Mouse (Mus musculus) lung, embryonic 15.5 days (tissue): ENCODE measurements around the gene Zc3h12d. TPM values are rescaled to one million over a fixed set of nuclear protein-coding genes. Genes with fewer than 3 reads are reported as not detected.
"Not testable (repeated sequence)": the region's sequence is repeated elsewhere in the genome, so short reads cannot be mapped to it uniquely, and the experiment has no call there.

Experiments
- ATAC-seq: fragments of 200-750 bp; cut with Nextera tagmentation; 2 replicates; pipeline ENCODE4 v1.8.0; 2017; ENCODE audit warnings: moderate number of reproducible peaks, borderline replicate concordance; ENCODE audit not compliant: low FRiP score, low TSS enrichment; ENCODE audit errors: extremely low read depth
- H3K27ac ChIP-seq: fragments of 300-500 bp; sonication (generic); 2 replicates; pipeline ENCODE4 v1.5.1; 2015; ENCODE audit warnings: moderate library complexity, mild to moderate bottlenecking, inconsistent platforms
- H3K27me3 ChIP-seq: fragments of 300-500 bp; sonication (generic); 2 replicates; pipeline ENCODE4 v1.6.1; 2015; ENCODE audit warnings: inconsistent platforms
- H3K36me3 ChIP-seq: fragments of 300-500 bp; sonication (generic); 2 replicates; pipeline ENCODE4 v1.6.1; 2015; ENCODE audit warnings: inconsistent platforms
- H3K4me1 ChIP-seq: fragments of 300-500 bp; sonication (generic); 2 replicates; pipeline ENCODE4 v1.6.1; 2015; ENCODE audit warnings: inconsistent platforms
- H3K4me2 ChIP-seq: fragments of 300-500 bp; sonication (generic); 2 replicates; pipeline ENCODE4 v1.6.1; 2015; ENCODE audit warnings: inconsistent platforms, mild to moderate bottlenecking, moderate library complexity
- H3K4me3 ChIP-seq: fragments of 300-500 bp; sonication (generic); 2 replicates; pipeline ENCODE4 v1.5.1; 2015; ENCODE audit warnings: mild to moderate bottlenecking, inconsistent platforms
- H3K9ac ChIP-seq: fragments of 300-500 bp; sonication (generic); 2 replicates; pipeline ENCODE4 v1.6.1; 2015; ENCODE audit warnings: inconsistent platforms
- H3K9me3 ChIP-seq: fragments of 300-500 bp; sonication (generic); 2 replicates; pipeline ENCODE4 v1.6.1; 2016; ENCODE audit warnings: inconsistent platforms
- WGBS: fragments of 180-500 bp; shearing (Covaris S2); methylation state at CpG from one replicate; pipeline ENCODE4 v1.1.7; 2015; 5-methylcytosine and 5-hydroxymethylcytosine counted together
- polyA plus RNA-seq: library from polyadenylated mRNA; unstranded; fragments of >200 nt; fragmentation: Nextera tagmentation; extraction: Ambion mirVana; gene quantifications from 2 replicates; pipeline ENCODE4 v1.2.1, GENCODE M21; 2015

Gene Zc3h12d
- polyA plus RNA-seq, 1 experiment from 2014 or later: 0.14 TPM

GRCm38 (mm10) chr10:7863411-7863810 lies 31.1 kb downstream of the Zc3h12d start:
- Histone ChIP-seq H3K4me1 (peaks cover 8% of the 10 kb centered on the region; the same call in 1 of the 2 replicates), H3K36me3 (no peaks in the 10 kb centered on the region), H3K27ac (no peak overlapping the region), H3K27me3 (peaks cover 20% of the 10 kb centered on the region), H3K9ac (no peak overlapping the region), H3K4me2 (no peak overlapping the region), H3K4me3 (no peak overlapping the region), H3K9me3 (no peaks in the 10 kb centered on the region)
- ATAC-seq: no peak
- 91% methylated on average over 6 of the region's 6 CpGs for WGBS

- H3K27ac ChIP-seq: no peak overlapping the region
- no peak overlapping the region for H3K9ac ChIP-seq
- peaks cover 28% of the 10 kb centered on the region for H3K27me3 ChIP-seq
- H3K4me1 ChIP-seq: peaks cover 8% of the 10 kb centered on the region; the same call in 1 of the 2 replicates
- peak; percentile 33; the same call in 1 of the 2 replicates for ATAC-seq
- no peak overlapping the region for H3K4me2 ChIP-seq
- H3K36me3 ChIP-seq: no peaks in the 10 kb centered on the region
- H3K4me3 ChIP-seq: no peak overlapping the region
- 62% methylated on average over 6 of the region's 6 CpGs for WGBS
- H3K9me3 ChIP-seq: no peaks in the 10 kb centered on the region
These were observed 31.9 kb downstream of the Zc3h12d start for GRCm38 (mm10) chr10:7864184-7864583.

- no peaks in the 10 kb centered on the region for H3K36me3 ChIP-seq
- H3K4me3 ChIP-seq: no peak overlapping the region
- no peak overlapping the region for H3K27ac ChIP-seq
- no peak overlapping the region for H3K9ac ChIP-seq
- H3K27me3 ChIP-seq: peaks cover 34% of the 10 kb centered on the region
- no peak overlapping the region for H3K4me2 ChIP-seq
- no peak for ATAC-seq
- H3K9me3 ChIP-seq: no peaks in the 10 kb centered on the region
- WGBS: 86% methylated on average over 3 of the region's 3 CpGs
- H3K4me1 ChIP-seq: peaks cover 8% of the 10 kb centered on the region; the same call in 1 of the 2 replicates
These were observed 32.5 kb downstream of the Zc3h12d start for GRCm38 (mm10) chr10:7864806-7865205.

- 0 out of 2 replicates have a peak, but pooled peaks have one; percentile 40 for ATAC-seq
These were observed 34.7 kb downstream of the Zc3h12d start for GRCm38 (mm10) chr10:7866762-7867665.

GRCm38 (mm10) chr10:7867666-7868030 lies 35.4 kb downstream of the Zc3h12d start:
- H3K9ac ChIP-seq: 0 out of 2 replicates have a peak overlapping the region, but pooled peaks have one; percentile 3
- 19% methylated on average over 21 of the region's 21 CpGs for WGBS
- no peak for ATAC-seq

More at GRCm38 (mm10) chr10:7866762-7867665, 34.7 kb downstream of the Zc3h12d start:
- Histone ChIP-seq H3K9ac (0 out of 2 replicates have a peak overlapping the region, but pooled peaks have one; percentile 3), H3K4me3 (peak overlapping the region; percentile 33), H3K4me2 (peak overlapping the region; percentile 63), H3K36me3 (no peaks in the 10 kb centered on the region), H3K9me3 (no peaks in the 10 kb centered on the region), H3K27ac (no peak overlapping the region), H3K27me3 (peaks cover 34% of the 10 kb centered on the region), H3K4me1 (peaks cover 12% of the 10 kb centered on the region; the same call in 1 of the 2 replicates)
- WGBS: 21% methylated on average over 44 of the region's 50 CpGs

GRCm38 (mm10) chr10:7869746-7870145 lies 37.5 kb downstream of the Zc3h12d start:
- peaks cover 34% of the 10 kb centered on the region for H3K27me3 ChIP-seq
- ATAC-seq: no peak
- no peaks in the 10 kb centered on the region for H3K36me3 ChIP-seq
- H3K9me3 ChIP-seq: no peaks in the 10 kb centered on the region
- H3K4me3 ChIP-seq: no peak overlapping the region
- H3K4me2 ChIP-seq: no peak overlapping the region
- 59% methylated on average over 8 of the region's 8 CpGs for whole genome bisulfite sequencing
- H3K27ac ChIP-seq: no peak overlapping the region
- H3K9ac ChIP-seq: no peak overlapping the region
- H3K4me1 ChIP-seq: peaks cover 19% of the 10 kb centered on the region; the same call in 1 of the 2 replicates

More at GRCm38 (mm10) chr10:7867666-7868030, 35.4 kb downstream of the Zc3h12d start:
- Histone ChIP-seq H3K9me3 (no peaks in the 10 kb centered on the region), H3K27me3 (peaks cover 34% of the 10 kb centered on the region), H3K4me3 (peak overlapping the region; percentile 33), H3K4me2 (peak overlapping the region; percentile 63), H3K4me1 (peaks cover 12% of the 10 kb centered on the region; the same call in 1 of the 2 replicates), H3K27ac (no peak overlapping the region), H3K36me3 (no peaks in the 10 kb centered on the region)

- ATAC-seq: no peak
- no peak overlapping the region for H3K9ac ChIP-seq
- WGBS: 56% methylated on average over 11 of the region's 11 CpGs
- H3K27ac ChIP-seq: no peak overlapping the region
- peaks cover 19% of the 10 kb centered on the region; the same call in 1 of the 2 replicates for H3K4me1 ChIP-seq
- H3K4me2 ChIP-seq: no peak overlapping the region
- no peaks in the 10 kb centered on the region for H3K9me3 ChIP-seq
- no peaks in the 10 kb centered on the region for H3K36me3 ChIP-seq
- H3K4me3 ChIP-seq: no peak overlapping the region
- peaks cover 34% of the 10 kb centered on the region for H3K27me3 ChIP-seq
These were observed 38.5 kb downstream of the Zc3h12d start for GRCm38 (mm10) chr10:7870571-7871315.

- 82% methylated on average over 5 of the region's 5 CpGs for WGBS
- H3K36me3 ChIP-seq: no peaks in the 10 kb centered on the region
- H3K27ac ChIP-seq: no peak overlapping the region
- no peak for ATAC-seq
- peaks cover 19% of the 10 kb centered on the region; the same call in 1 of the 2 replicates for H3K4me1 ChIP-seq
- no peak overlapping the region for H3K4me3 ChIP-seq
- H3K4me2 ChIP-seq: no peak overlapping the region
- peaks cover 33% of the 10 kb centered on the region for H3K27me3 ChIP-seq
- H3K9me3 ChIP-seq: no peaks in the 10 kb centered on the region
- no peak overlapping the region for H3K9ac ChIP-seq
These were observed 39.2 kb downstream of the Zc3h12d start for GRCm38 (mm10) chr10:7871381-7872020.

GRCm38 (mm10) chr10:7874194-7874593 lies 41.9 kb downstream of the Zc3h12d start:
- Histone ChIP-seq H3K27me3 (peaks cover 6% of the 10 kb centered on the region; the same call in 1 of the 2 replicates), H3K4me3 (no peak overlapping the region)

GRCm38 (mm10) chr10:7880283-7880682 lies 48.0 kb downstream of the Zc3h12d start:
- WGBS: 93% methylated on average over 3 of the region's 3 CpGs
- not testable (repeated sequence) for ATAC-seq, H3K9me3 ChIP-seq, H3K27ac ChIP-seq, H3K4me3 ChIP-seq, H3K27me3 ChIP-seq, H3K4me2 ChIP-seq, H3K9ac ChIP-seq, H3K4me1 ChIP-seq, H3K36me3 ChIP-seq

More at GRCm38 (mm10) chr10:7874194-7874593, 41.9 kb downstream of the Zc3h12d start:
- peak; percentile 74; the same call in 1 of the 2 replicates for ATAC-seq
- H3K27ac ChIP-seq: no peak overlapping the region
- H3K9ac ChIP-seq: no peak overlapping the region
- WGBS: 53% methylated on average over 7 of the region's 7 CpGs
- H3K4me2 ChIP-seq: no peak overlapping the region
- no peaks in the 10 kb centered on the region for H3K36me3 ChIP-seq
- peaks cover 11% of the 10 kb centered on the region; the same call in 1 of the 2 replicates for H3K4me1 ChIP-seq
- no peaks in the 10 kb centered on the region for H3K9me3 ChIP-seq

- Histone ChIP-seq H3K4me3 (no peak overlapping the region), H3K36me3 (no peaks in the 10 kb centered on the region), H3K9me3 (no peaks in the 10 kb centered on the region), H3K27ac (no peak overlapping the region), H3K4me2 (no peak overlapping the region), H3K27me3 (no peaks in the 10 kb centered on the region), H3K4me1 (no peaks in the 10 kb centered on the region), H3K9ac (no peak overlapping the region)
- no peak for ATAC-seq
- 81% methylated on average over 3 of the region's 3 CpGs for WGBS
These were observed 49.7 kb downstream of the Zc3h12d start for GRCm38 (mm10) chr10:7881971-7882370.
